Mouse (Mus musculus): ENCODE data around the gene Gm13691.
"Not testable (repeated sequence)": the region's sequence is repeated elsewhere in the genome, so short reads cannot be mapped to it uniquely, and the experiment has no call there.

DNA sequence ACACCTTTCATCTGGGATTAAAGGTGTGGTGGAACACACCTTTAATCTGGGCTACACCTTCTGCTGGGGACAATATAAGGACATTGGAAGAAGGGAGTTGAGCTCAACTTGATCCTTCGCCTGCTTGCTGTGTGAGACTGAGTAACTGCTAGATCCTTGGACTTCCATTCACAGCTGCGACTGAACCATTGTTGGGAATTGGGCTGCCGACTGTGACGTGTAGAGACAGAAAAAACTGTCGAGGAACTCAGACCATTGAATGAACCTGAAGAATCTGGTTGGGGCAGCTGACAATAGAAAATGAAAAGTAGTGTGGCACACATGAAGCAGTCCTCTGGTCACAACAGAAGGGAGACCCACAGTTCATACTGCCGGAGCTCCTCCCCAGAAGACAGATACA is 5.9 kb upstream of the Gm13691 start, which contains the start of gene Gm13697:
- not testable (repeated sequence) for TF ChIP-seq CTCF (IDR thresholded peaks at IDR 0.05; ENCODE audit: low read depth, low read length); POLR2A (IDR thresholded peaks at IDR 0.05; ENCODE audit: extremely low read depth, insufficient read depth, low read length)
